Mouse (Mus musculus) neural tube, embryonic 13.5 days (tissue): ENCODE data around the gene Rcan3. TPM values are rescaled to one million over a fixed set of nuclear protein-coding genes. Genes with fewer than 3 reads are reported as not detected.

Source experiments
- ATAC-seq: fragments of 200-750 bp; cut with Nextera tagmentation; 2 replicates; pipeline ENCODE4 v1.8.0; 2017; ENCODE audit warnings: low read depth, mild to moderate bottlenecking, moderate TSS enrichment, moderate library complexity
- H3K27ac ChIP-seq: fragments of 300-500 bp; sonication (generic); replicated peaks from 2 replicates; pipeline ENCODE4 v1.5.1; 2015; ENCODE audit warnings: moderate library complexity, mild to moderate bottlenecking, inconsistent platforms
- H3K27me3 ChIP-seq: fragments of 300-500 bp; sonication (generic); 2 replicates; pipeline ENCODE4 v1.6.1; 2015; ENCODE audit warnings: mild to moderate bottlenecking, inconsistent platforms
- H3K36me3 ChIP-seq: fragments of 300-500 bp; sonication (generic); 2 replicates; pipeline ENCODE4 v1.6.1; 2015; ENCODE audit warnings: mild to moderate bottlenecking, inconsistent platforms
- H3K4me1 ChIP-seq: fragments of 300-500 bp; sonication (generic); replicated peaks from 2 replicates; pipeline ENCODE4 v1.6.1; 2015; ENCODE audit warnings: inconsistent platforms
- H3K4me2 ChIP-seq: fragments of 300-500 bp; sonication (generic); 2 replicates; pipeline ENCODE4 v1.6.1; 2015; ENCODE audit warnings: inconsistent platforms, mild to moderate bottlenecking, moderate library complexity
- H3K4me3 ChIP-seq: fragments of 300-500 bp; sonication (generic); 2 replicates; pipeline ENCODE4 v1.5.1; 2015; ENCODE audit warnings: mild to moderate bottlenecking, inconsistent platforms
- H3K9ac ChIP-seq: fragments of 300-500 bp; sonication (generic); 2 replicates; pipeline ENCODE4 v1.6.1; 2015; ENCODE audit warnings: moderate library complexity, mild to moderate bottlenecking, inconsistent platforms
- H3K9me3 ChIP-seq: fragments of 300-500 bp; sonication (generic); 2 replicates; pipeline ENCODE4 v1.6.1; 2016; ENCODE audit warnings: inconsistent platforms
- WGBS: fragments of 180-500 bp; shearing (Covaris S2); methylation state at CpG from one replicate; pipeline ENCODE4 v1.1.7; 2015; 5-methylcytosine and 5-hydroxymethylcytosine counted together
- polyA plus RNA-seq: library from polyadenylated mRNA; unstranded; fragments of >200 nt; fragmentation: Nextera tagmentation; extraction: Ambion mirVana; gene quantifications from 2 replicates; pipeline ENCODE4 v1.2.1, GENCODE M21; 2015

The Rcan3 gene
- polyA plus RNA-seq, 1 experiment from 2014 or later: 29.2 TPM

DNA sequence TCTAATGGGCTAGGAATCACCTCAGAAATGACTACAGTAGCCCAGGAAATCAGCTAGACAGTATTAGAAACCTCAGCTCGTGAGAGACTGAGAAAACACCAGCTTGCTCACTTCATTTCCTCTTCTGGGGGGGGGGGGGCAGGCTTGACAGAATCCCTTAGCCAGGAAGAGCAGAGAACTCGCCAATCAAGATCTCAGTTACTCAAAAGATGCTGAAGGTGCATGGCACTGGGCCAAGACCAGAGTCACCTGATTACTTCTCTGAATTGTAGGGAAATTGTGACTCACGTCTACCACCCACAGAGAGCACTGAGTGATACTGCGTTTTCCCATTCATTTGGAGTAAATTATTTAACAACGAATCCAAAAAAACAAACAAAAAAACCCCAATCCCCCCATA lies 27.5 kb downstream of the Rcan3 start:
- Histone ChIP-seq H3K9me3 (0 out of 2 replicates have a peak, but pooled peaks cover 5% of the 10 kb centered on the region), H3K4me3 (no peak overlapping the region), H3K27ac (no peak overlapping the region), H3K4me1 (no peaks in the 10 kb centered on the region), H3K36me3 (0 out of 2 replicates have a peak, but pooled peaks cover 4% of the 10 kb centered on the region), H3K27me3 (no peaks in the 10 kb centered on the region), H3K9ac (no peak overlapping the region), H3K4me2 (no peak overlapping the region)
- ATAC-seq: no peak
- WGBS: 55% methylated on average over 5 of the region's 5 CpGs

DNA sequence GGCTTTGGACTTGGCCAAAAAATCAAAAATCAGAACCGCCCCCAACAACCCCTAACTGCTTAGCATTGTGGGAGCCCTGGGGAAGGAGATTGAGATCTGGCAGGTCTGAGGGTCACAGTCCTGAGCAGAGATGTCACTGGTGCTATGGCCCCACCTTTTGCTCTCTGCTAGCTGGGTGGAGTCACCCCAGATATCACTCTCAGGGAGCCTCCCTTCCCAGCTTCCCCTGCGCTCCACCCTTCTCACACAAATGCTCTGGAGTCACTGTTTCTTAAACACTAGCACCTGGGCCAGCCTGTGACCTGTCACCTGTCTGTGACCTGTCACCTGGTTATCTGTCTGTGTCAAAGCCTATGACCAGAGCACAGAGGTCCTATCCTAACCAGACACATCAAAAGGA lies 28.7 kb downstream of the Rcan3 start:
- WGBS: 85% methylated on average over 2 of the region's 2 CpGs
- peaks cover 10% of the 10 kb centered on the region; the same call in 1 of the 2 replicates for H3K27me3 ChIP-seq
- no peak overlapping the region for H3K27ac ChIP-seq
- no peak overlapping the region for H3K4me3 ChIP-seq
- 0 out of 2 replicates have a peak, but pooled peaks cover 1% of the 10 kb centered on the region for H3K9me3 ChIP-seq
- H3K4me2 ChIP-seq: no peak overlapping the region
- H3K9ac ChIP-seq: no peak overlapping the region
- no peak for ATAC-seq
- no peaks in the 10 kb centered on the region for H3K36me3 ChIP-seq
- no peaks in the 10 kb centered on the region for H3K4me1 ChIP-seq

GRCm38 (mm10) chr4:135404048-135404447 lies 29.6 kb downstream of the Rcan3 start:
- H3K36me3 ChIP-seq: no peaks in the 10 kb centered on the region
- peaks cover 19% of the 10 kb centered on the region for H3K27me3 ChIP-seq
- no peaks in the 10 kb centered on the region for H3K4me1 ChIP-seq
- WGBS: 77% methylated on average over 10 of the region's 10 CpGs
- H3K27ac ChIP-seq: no peak overlapping the region
- no peak overlapping the region for H3K4me3 ChIP-seq
- H3K9me3 ChIP-seq: no peaks in the 10 kb centered on the region
- no peak overlapping the region for H3K9ac ChIP-seq
- H3K4me2 ChIP-seq: no peak overlapping the region
- no peak for ATAC-seq

- Histone ChIP-seq H3K27ac (no peak overlapping the region), H3K9ac (no peak overlapping the region), H3K4me1 (peaks cover 12% of the 10 kb centered on the region), H3K4me3 (no peak overlapping the region), H3K9me3 (no peaks in the 10 kb centered on the region), H3K4me2 (no peak overlapping the region), H3K36me3 (no peaks in the 10 kb centered on the region), H3K27me3 (peaks cover 40% of the 10 kb centered on the region)
- ATAC-seq: no peak
- 19% methylated on average over 7 of the region's 7 CpGs for WGBS
Observed at GRCm38 (mm10) chr4:135401881-135402280, 31.8 kb downstream of the Rcan3 start.

DNA sequence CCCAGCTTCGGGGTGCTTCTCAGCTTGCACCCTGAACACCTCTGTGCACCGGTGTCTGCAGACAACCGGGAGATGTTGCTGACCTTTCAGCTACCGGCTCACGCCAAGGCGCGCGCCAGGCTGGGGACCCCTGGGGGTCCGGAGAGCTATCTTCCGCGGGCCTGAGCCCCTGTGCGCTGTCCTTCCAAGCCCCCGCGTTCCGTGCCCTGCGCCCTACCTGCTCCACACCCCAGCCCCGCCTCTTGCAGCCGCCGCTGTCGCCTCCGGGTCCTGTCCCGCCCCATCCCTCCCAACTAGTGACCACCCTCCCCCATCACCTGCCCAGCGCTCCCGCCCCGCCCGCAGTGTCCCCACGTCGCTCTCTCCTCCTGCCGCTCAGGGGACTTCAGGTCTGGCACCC lies 35.7 kb downstream of the Rcan3 start, which contains the start of gene Ncmap:
Gene Ncmap, minus strand, starts transcription at position 237 of the 400 bp plus-strand sequence.
- Histone ChIP-seq H3K9ac (peak within 1 kb of the TSS; percentile 55), H3K9me3 (no peaks in the 10 kb centered on the region), H3K4me3 (peak within 1 kb of the TSS; percentile 36), H3K27ac (no peak within 1 kb of the TSS), H3K36me3 (no peaks in the 10 kb centered on the region), H3K4me2 (peak within 1 kb of the TSS; percentile 60), H3K4me1 (peaks cover 12% of the 10 kb centered on the region), H3K27me3 (peaks cover 62% of the 10 kb centered on the region)
- no peak for ATAC-seq
- WGBS: under 1% methylated on average over 23 of the region's 29 CpGs

- Histone ChIP-seq H3K27me3 (peaks cover 62% of the 10 kb centered on the region), H3K27ac (no peak overlapping the region), H3K4me2 (peak overlapping the region; percentile 60), H3K4me3 (peak overlapping the region; percentile 36), H3K9ac (peak overlapping the region; percentile 55; the same call in 1 of the 2 replicates), H3K9me3 (no peaks in the 10 kb centered on the region), H3K36me3 (no peaks in the 10 kb centered on the region), H3K4me1 (peaks cover 12% of the 10 kb centered on the region)
- 3% methylated on average over 16 of the region's 16 CpGs for WGBS
- ATAC-seq: no peak
Observed at GRCm38 (mm10) chr4:135397551-135397950, 36.1 kb downstream of the Rcan3 start.

DNA sequence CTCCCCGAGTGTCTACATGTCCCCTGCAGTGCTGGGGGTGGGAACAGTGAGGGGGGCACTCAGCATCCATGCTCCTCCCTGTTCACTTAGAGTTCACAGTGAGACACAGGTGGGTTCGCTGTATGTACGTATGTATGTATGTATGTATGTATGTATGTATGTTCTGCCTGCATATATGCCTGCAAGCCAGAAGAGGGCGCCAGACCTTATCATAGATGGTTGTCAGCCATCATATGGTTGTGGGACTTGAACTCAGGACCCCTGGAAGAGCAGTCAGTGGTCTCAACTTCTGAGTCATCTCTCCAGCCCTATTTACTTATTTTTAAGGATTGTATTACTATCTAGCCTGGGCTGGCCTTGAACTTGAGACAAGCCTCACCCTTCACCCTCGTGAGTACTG lies 37.4 kb downstream of the Rcan3 start:
- peaks cover 12% of the 10 kb centered on the region for H3K4me1 ChIP-seq
- no peaks in the 10 kb centered on the region for H3K9me3 ChIP-seq
- no peak overlapping the region for H3K4me3 ChIP-seq
- no peaks in the 10 kb centered on the region for H3K36me3 ChIP-seq
- H3K4me2 ChIP-seq: no peak overlapping the region
- 82% methylated on average over 5 of the region's 5 CpGs for WGBS
- no peak for ATAC-seq
- peaks cover 62% of the 10 kb centered on the region for H3K27me3 ChIP-seq
- no peak overlapping the region for H3K27ac ChIP-seq
- no peak overlapping the region for H3K9ac ChIP-seq

GRCm38 (mm10) chr4:135395375-135395774 lies 38.3 kb downstream of the Rcan3 start:
- Histone ChIP-seq H3K4me2 (no peak overlapping the region), H3K4me3 (no peak overlapping the region), H3K27me3 (peaks cover 57% of the 10 kb centered on the region), H3K4me1 (peaks cover 12% of the 10 kb centered on the region), H3K36me3 (no peaks in the 10 kb centered on the region), H3K9me3 (no peaks in the 10 kb centered on the region), H3K27ac (no peak overlapping the region), H3K9ac (no peak overlapping the region)
- WGBS: 81% methylated on average over 4 of the region's 4 CpGs
- no peak for ATAC-seq

GRCm38 (mm10) chr4:135394666-135395065 lies 39.0 kb downstream of the Rcan3 start:
- Histone ChIP-seq H3K4me1 (peaks cover 12% of the 10 kb centered on the region), H3K27me3 (peaks cover 50% of the 10 kb centered on the region), H3K4me2 (no peak overlapping the region), H3K36me3 (no peaks in the 10 kb centered on the region), H3K9ac (no peak overlapping the region), H3K9me3 (no peaks in the 10 kb centered on the region), H3K4me3 (no peak overlapping the region), H3K27ac (no peak overlapping the region)
- 86% methylated on average over 7 of the region's 7 CpGs for WGBS
- no peak for ATAC-seq

- H3K9me3 ChIP-seq: no peaks in the 10 kb centered on the region
- H3K4me1 ChIP-seq: peaks cover 9% of the 10 kb centered on the region
- H3K27ac ChIP-seq: no peak overlapping the region
- no peak overlapping the region for H3K4me3 ChIP-seq
- no peak overlapping the region for H3K4me2 ChIP-seq
- H3K36me3 ChIP-seq: no peaks in the 10 kb centered on the region
- H3K9ac ChIP-seq: no peak overlapping the region
- 79% methylated on average over 6 of the region's 6 CpGs for WGBS
- ATAC-seq: no peak
- peaks cover 37% of the 10 kb centered on the region for H3K27me3 ChIP-seq
Observed at GRCm38 (mm10) chr4:135393381-135393780, 40.3 kb downstream of the Rcan3 start.

- peaks cover 31% of the 10 kb centered on the region for H3K27me3 ChIP-seq
- no peak overlapping the region for H3K4me2 ChIP-seq
- 87% methylated on average over 3 of the region's 3 CpGs for WGBS
- no peaks in the 10 kb centered on the region for H3K9me3 ChIP-seq
- peaks cover 3% of the 10 kb centered on the region for H3K4me1 ChIP-seq
- H3K36me3 ChIP-seq: no peaks in the 10 kb centered on the region
- no peak for ATAC-seq
- H3K27ac ChIP-seq: no peak overlapping the region
- no peak overlapping the region for H3K9ac ChIP-seq
- H3K4me3 ChIP-seq: no peak overlapping the region
Observed at GRCm38 (mm10) chr4:135392801-135393200, 40.9 kb downstream of the Rcan3 start.

GRCm38 (mm10) chr4:135391014-135391413 lies 42.6 kb downstream of the Rcan3 start:
- Histone ChIP-seq H3K4me1 (no peaks in the 10 kb centered on the region), H3K4me2 (no peak overlapping the region), H3K27ac (no peak overlapping the region), H3K9ac (no peak overlapping the region), H3K4me3 (no peak overlapping the region), H3K9me3 (no peaks in the 10 kb centered on the region), H3K36me3 (no peaks in the 10 kb centered on the region), H3K27me3 (peaks cover 13% of the 10 kb centered on the region)
- ATAC-seq: no peak
- 74% methylated on average over 6 of the region's 6 CpGs for WGBS

GRCm38 (mm10) chr4:135385614-135386013 lies 48.0 kb downstream of the Rcan3 start:
- no peak overlapping the region for H3K27ac ChIP-seq
- ATAC-seq: no peak
- peaks cover 7% of the 10 kb centered on the region; the same call in 1 of the 2 replicates for H3K27me3 ChIP-seq
- peaks cover 7% of the 10 kb centered on the region for H3K4me1 ChIP-seq
- 60% methylated on average over 10 of the region's 10 CpGs for WGBS
- no peaks in the 10 kb centered on the region for H3K36me3 ChIP-seq
- H3K9ac ChIP-seq: no peak overlapping the region
- H3K4me2 ChIP-seq: 0 out of 2 replicates have a peak overlapping the region, but pooled peaks have one; percentile 11
- no peak overlapping the region for H3K4me3 ChIP-seq
- no peaks in the 10 kb centered on the region for H3K9me3 ChIP-seq
